Mouse (Mus musculus) adrenal gland, postnatal 25 days (tissue): ENCODE data around the gene Tmem8b. TPM values are rescaled to one million over a fixed set of nuclear protein-coding genes. Genes with fewer than 3 reads are reported as not detected.

Source experiments
- DNase-seq: peaks from one replicate; pipeline ENCODE4 v3.0.0; 2021; ENCODE audit warnings: mixed read lengths
- total RNA-seq: library from RNA; stranded (reverse); gene quantifications from 2 replicates; pipeline ENCODE4 v1.2.3, GENCODE M21; 2021

Tmem8b gene
- total RNA-seq, 1 experiment from 2014 or later = 7.4 TPM

- peak; percentile 92 for DNase-seq
Observed at GRCm38 (mm10) chr4:43656339-43657109, 12.2 kb upstream of the Tmem8b start, which contains the start of gene Hint2. Gene Hint2, minus strand, starts transcription at chr4:43656466.

DNA sequence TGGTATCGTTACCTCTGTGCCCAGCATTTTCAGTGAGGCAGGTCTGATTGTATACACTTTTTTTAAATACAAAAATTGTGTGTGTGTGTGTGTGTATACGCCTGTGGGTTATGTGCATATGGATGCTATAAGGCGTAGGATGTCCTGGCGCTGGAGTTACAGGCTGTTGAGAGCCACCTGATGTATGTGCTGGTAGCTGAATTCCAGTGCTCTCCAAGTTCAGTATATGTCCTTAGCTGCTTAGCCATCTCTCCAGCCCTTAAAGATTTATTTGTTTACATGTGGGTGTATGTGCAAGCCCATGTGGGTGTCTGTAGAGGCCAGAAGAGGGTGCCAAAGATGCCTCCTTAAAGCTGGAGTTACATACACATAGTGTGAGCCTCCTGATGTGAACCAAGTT lies 11.6 kb upstream of the Tmem8b start:
- no peak for DNase-seq

DNA sequence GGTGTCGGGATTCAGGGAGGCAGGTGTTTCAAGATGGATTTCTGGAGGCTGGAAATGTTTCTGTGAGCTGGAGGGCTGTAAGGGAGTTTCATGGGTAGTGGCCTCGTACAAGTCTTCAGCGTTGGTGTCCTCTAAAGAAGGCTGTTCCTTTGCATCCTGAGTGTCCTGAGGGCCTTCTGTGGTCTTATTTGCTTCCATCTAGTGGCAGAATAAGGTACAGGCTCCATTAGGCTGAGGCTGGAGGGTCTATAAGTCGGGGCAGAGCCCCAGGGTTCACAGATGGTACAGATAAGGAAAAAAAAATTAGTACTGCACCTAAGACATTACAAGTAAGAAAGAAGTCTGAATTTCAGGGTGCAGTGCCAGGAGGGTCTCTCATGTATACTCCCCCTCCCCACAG lies 2.4 kb upstream of the Tmem8b start:
- no peak for DNase-seq

GRCm38 (mm10) chr4:43669428-43669794 lies 640 bp downstream of the Tmem8b start:
- peak; percentile 83 for DNase-seq

- peak; percentile 93 for DNase-seq
Observed at GRCm38 (mm10) chr4:43672070-43672469, 3.3 kb downstream of the Tmem8b start.

GRCm38 (mm10) chr4:43673703-43674102 lies 4.9 kb downstream of the Tmem8b start:
- DNase-seq = no peak

GRCm38 (mm10) chr4:43674974-43675373 lies 6.2 kb downstream of the Tmem8b start:
- DNase-seq = no peak

GRCm38 (mm10) chr4:43675608-43676007 lies 6.8 kb downstream of the Tmem8b start:
- no peak for DNase-seq

DNA sequence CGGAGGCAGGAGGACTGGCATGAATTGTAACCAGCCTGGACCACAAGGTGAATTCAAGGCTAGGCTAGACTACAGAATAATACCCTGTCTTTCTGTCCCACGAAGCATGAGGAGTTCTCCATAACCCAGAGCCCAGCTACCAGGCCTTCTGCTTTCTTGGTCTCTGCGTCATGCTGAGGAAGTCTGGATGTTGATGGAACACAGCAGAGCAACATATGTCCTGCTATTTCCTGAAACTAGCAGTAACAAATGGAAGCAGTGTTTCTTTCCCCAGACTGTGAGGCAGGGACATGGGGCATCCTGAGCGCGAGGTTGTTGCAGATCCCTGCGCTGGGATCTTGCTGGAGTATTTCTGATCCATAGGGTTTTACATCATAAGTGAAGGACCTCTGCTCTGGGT lies 9.8 kb downstream of the Tmem8b start:
- no peak for DNase-seq

DNA sequence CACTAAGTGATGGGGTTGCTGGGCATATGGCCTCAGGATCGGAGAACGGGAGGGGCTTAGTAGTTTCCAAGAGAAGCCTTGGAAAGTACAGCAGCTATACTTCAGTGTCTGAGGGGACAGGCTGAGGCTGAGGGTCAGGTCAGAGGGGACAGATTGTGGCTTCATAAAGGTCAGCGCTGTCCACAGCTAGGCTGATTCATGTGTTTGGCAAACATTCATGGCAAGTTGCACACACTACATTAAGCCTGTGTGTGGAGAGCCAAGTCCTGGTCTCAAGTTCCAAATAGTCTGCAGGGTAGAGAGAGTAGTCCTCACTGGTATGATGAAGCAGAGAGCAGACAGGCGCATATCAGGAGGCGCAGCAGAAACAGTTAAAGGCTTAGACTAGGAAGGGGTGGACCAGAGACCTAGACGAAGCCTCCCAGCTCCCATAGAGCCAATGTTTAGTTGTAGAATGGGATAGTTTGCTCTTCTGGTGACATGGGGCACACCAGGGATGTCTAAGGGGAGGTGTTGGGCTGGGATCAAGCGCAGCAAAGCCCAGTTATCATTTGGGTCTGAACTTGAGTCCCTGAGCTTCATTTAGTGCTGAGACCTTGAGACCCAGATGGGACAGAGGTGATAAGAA lies 10.8 kb downstream of the Tmem8b start:
- DNase-seq = peak; percentile 37

- no peak for DNase-seq
Observed at GRCm38 (mm10) chr4:43690021-43690420, 21.2 kb downstream of the Tmem8b start.

DNA sequence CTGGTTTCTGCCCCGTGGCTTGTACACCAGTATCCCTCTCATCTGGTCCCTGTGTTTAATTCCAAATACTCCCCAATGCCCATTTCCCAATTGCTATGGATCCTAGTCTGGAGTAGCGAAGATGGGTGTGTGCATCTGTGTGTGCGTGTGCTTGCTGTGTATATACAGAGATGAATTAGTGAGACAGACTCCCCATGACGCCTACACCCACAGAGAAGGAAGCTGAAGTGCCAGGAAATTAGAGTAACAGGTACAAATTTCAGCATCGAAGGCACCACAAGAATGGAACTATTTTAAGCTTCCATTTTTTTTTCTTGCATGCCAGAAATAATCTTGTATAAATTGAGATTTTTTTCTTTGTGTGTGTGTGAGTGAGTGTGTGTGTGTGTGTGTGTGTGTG lies 22.3 kb downstream of the Tmem8b start:
- no peak for DNase-seq

- peak; percentile 60 for DNase-seq
Observed at GRCm38 (mm10) chr4:43693806-43694241, 25.1 kb downstream of the Tmem8b start.

- no peak for DNase-seq
Observed at GRCm38 (mm10) chr4:43694439-43695248, 25.9 kb downstream of the Tmem8b start.

GRCm38 (mm10) chr4:43695249-43695671 lies 26.5 kb downstream of the Tmem8b start:
- DNase-seq = peak; percentile 42

GRCm38 (mm10) chr4:43696561-43696960 lies 27.8 kb downstream of the Tmem8b start:
- no peak for DNase-seq

DNA sequence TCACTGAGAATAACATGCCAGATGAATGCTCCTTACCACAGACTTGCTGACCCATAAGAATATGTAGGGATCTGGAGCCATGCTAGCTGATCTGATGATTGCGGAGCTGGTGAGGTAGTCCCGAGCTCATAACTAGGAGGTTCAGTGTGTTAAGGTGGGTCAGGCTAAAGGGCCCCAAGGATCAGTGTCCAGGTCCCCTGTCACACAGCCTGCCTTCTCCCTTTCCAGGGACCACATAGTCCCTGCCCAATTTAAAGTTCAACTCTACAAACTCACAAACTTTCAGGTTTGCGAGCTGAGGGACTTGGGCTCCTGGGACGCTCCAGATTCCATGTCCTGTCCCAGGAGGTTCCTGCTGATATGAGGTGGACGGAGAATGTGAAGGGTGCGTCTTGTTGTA lies 31.9 kb downstream of the Tmem8b start, which contains the start of gene Olfr70:
Gene Olfr70 (minus strand): TSS at position 101 of the 400 bp plus-strand sequence.
- no peak for DNase-seq

DNA sequence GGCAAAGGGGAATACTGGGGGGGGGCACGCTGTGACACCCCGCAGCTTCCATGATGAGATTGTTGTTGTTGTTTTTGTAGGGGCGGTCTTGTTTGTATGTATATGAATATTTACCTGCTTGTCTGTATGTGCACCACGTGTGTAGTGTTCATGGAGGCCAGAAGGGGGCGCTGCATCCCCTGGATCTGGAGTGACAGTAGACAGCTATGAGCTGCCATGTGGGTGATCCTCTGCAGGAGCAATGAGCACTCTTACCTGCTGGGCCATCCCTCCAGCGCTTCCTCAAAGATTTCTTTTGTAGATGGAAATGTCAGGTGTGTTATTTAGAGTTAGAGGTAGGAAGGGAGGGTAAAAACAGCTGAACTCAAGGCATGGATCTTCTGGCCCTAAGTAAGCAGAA lies 34.7 kb downstream of the Tmem8b start:
- no peak for DNase-seq

- peak; percentile 34 for DNase-seq
Observed at GRCm38 (mm10) chr4:43703851-43704250, 35.1 kb downstream of the Tmem8b start.

DNA sequence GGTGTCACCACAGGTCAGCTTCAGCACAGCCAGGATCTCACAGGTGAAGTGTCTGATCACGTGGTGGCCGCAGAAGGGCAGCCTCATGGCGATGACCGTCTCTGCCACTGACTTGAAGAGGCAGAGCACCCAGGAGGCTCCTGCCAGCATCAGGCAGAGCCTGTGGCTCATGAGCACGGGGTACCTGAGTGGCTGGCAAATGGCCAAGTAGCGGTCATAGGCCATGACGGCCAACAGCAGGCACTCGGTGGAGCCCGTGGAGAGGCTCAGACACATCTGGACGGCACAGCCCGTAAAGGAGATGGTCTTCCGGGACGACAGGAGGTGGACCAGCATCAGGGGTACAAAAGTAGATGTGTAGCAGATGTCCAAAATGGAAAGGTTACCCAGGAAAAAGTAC lies 37.2 kb downstream of the Tmem8b start:
- no peak for DNase-seq

GRCm38 (mm10) chr4:43709869-43710268 lies 41.1 kb downstream of the Tmem8b start, which contains the start of gene Olfr71:
Gene Olfr71, minus strand, starts transcription at chr4:43710255.
- no peak for DNase-seq

GRCm38 (mm10) chr4:43711821-43712220 lies 43.0 kb downstream of the Tmem8b start:
- peak; percentile 90 for DNase-seq
